Comparison of ENCODE assay signal across 9 mouse cellular contexts in the genomic region with DNA sequence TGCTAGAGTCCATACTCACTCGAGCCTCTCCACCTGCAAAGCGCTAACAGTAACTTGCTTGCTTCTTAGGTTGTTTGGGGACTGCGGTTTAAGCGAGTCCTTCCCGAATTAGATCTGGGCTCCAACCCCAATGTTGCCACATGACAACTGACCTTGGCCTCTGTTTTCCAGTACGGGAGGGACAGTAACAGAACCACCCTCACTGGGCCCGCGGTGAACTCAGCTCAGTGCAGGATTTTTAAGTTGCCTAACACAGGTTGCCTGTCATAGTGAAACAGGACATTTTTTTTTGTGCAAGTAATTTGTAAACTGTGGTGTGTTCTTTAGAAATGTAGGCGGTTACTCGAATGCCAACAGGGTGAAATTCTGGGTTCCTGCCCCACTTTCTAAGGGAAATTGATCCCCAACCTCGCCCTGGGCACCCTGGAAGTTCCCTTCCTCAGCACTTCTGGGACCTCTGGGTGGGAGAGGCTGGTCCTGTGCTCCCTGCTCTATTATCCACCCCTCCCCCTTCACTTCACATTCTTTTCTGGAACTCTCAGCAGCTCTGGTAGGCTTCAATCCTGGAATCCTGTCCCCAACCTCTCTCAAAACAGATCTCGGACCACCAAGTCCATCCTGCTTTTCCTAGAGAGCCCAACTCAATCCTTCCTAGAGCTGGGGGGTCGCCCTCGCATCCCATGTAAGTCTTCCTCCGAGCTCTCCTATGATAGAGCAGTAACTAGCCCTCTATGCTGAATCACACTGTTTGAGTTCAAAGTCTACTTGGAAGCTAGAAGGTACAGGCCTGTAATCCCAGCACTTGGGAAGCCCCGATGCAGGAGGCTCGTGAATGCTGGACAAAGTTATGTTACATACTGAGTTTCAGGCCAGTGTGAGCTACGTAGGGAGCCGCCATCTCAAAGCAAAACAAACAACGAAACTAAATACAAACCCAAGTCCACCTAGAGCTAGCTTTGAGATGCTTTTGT. TPM values are rescaled to one million over a fixed set of nuclear protein-coding genes. Genes with fewer than 3 reads are reported as not detected.
DNase-seq lines count a peak whose midpoint lies in the region; ATAC-seq and TF ChIP-seq lines count a peak whose summit lies in the region.
"Had no signal": no experiment of that assay in that cellular context is flagged by ENCODE, and none has a peak within 500 bp of the region (broad histone marks: within the 10 kb centered on the region; RNA-seq: fewer than 3 reads in every experiment).

No protein-coding gene starts in this region.

- peaks cover 31% of the 10 kb centered on the region for H3K27me3 ChIP-seq in embryonic facial prominence, embryonic 10.5 days (replicated peaks; ENCODE audit: low read depth, poor library complexity, severe bottlenecking)
- H3K27me3 ChIP-seq in liver, embryonic 15.5 days = no peaks in the 10 kb centered on the region
- no peaks in the 10 kb centered on the region for H3K27me3 ChIP-seq in cerebellum, adult 2 months (ENCODE audit: control insufficient read depth, insufficient read depth, low read length)
- H3K27me3 ChIP-seq: Patski had no signal

- peak overlapping the region; percentile 50 for H3K9ac ChIP-seq in liver, embryonic 15.5 days

- intact Hi-C loops in heart, postnatal 25 days (cut with DNase I) = no loop called here

- H3K36me3 ChIP-seq in embryonic facial prominence, embryonic 10.5 days (replicated peaks) = no peaks in the 10 kb centered on the region
- no peaks in the 10 kb centered on the region for H3K36me3 ChIP-seq in liver, embryonic 15.5 days (replicated peaks)

- 0 out of 2 replicates have a peak overlapping the region, but pooled peaks have one; percentile 60 for H3K27ac ChIP-seq in layer of hippocampus, adult 2 months
- H3K27ac ChIP-seq in embryonic facial prominence, embryonic 10.5 days (replicated peaks) = peak overlapping the region; percentile 83
- peak overlapping the region; percentile 100 for H3K27ac ChIP-seq in liver, embryonic 15.5 days (replicated peaks)
- no peak overlapping the region for H3K27ac ChIP-seq in cerebellum, adult 2 months (ENCODE audit: insufficient read depth, low read length)

- ATAC-seq in liver, embryonic 15.5 days (ENCODE audit: insufficient read depth) = peak; percentile 2

- no peaks in the 10 kb centered on the region for H3K9me3 ChIP-seq in embryonic facial prominence, embryonic 10.5 days
- H3K9me3 ChIP-seq in liver, embryonic 15.5 days (replicated peaks) = no peaks in the 10 kb centered on the region

- TF ChIP-seq POLR2A in cerebellum, adult 2 months (IDR thresholded peaks at IDR 0.05; ENCODE audit: borderline replicate concordance, insufficient read depth, low read length) = no peak

- no peak for DNase-seq in layer of hippocampus, adult 2 months (ENCODE audit: low spot score in 2 of 2)
- no peak for DNase-seq in layer of hippocampus, adult 9-10 months (ENCODE audit: low spot score)
- DNase-seq in embryonic facial prominence, embryonic 10.5 days (ENCODE audit: low spot score) = no peak
- DNase-seq in heart, postnatal 25 days (ENCODE audit: low spot score) = peak; percentile 33
- DNase-seq in yolk sac, embryonic 10.5 days (ENCODE audit: low spot score) = peak; percentile 79
- DNase-seq in cerebellum, adult 2 months = no peak
- no peak for DNase-seq in right cerebral cortex, postnatal 10 days (ENCODE audit: low spot score in 2 of 2)

- peak overlapping the region; percentile 92 for H3K4me2 ChIP-seq in liver, embryonic 15.5 days

- no peak overlapping the region for H3K4me3 ChIP-seq in layer of hippocampus, adult 2 months
- peak overlapping the region; percentile 60; the same call in 1 of the 2 replicates for H3K4me3 ChIP-seq in embryonic facial prominence, embryonic 10.5 days
- H3K4me3 ChIP-seq in liver, embryonic 15.5 days (replicated peaks) = peak overlapping the region; percentile 61
- no peak overlapping the region for H3K4me3 ChIP-seq in cerebellum, adult 2 months (replicated peaks; ENCODE audit: insufficient read depth, low read depth, low read length)

- no peak for TF ChIP-seq CTCF in layer of hippocampus, adult 2 months (conservative IDR thresholded peaks at IDR 0.05)
- TF ChIP-seq CTCF in cerebellum, adult 2 months (IDR thresholded peaks at IDR 0.05; ENCODE audit: borderline replicate concordance, insufficient read depth, low read depth, low read length) = no peak

- WGBS in embryonic facial prominence, embryonic 10.5 days = 70% methylated on average over 20 of the region's 20 CpGs
- 48% methylated on average over 20 of the region's 20 CpGs for WGBS in liver, embryonic 15.5 days (ENCODE audit: insufficient replicate concordance)
- WGBS in cerebellum, adult 2 months = 87% methylated on average over 20 of the region's 20 CpGs

- H3K4me1 ChIP-seq in embryonic facial prominence, embryonic 10.5 days = peaks cover 66% of the 10 kb centered on the region
- peaks cover 92% of the 10 kb centered on the region for H3K4me1 ChIP-seq in liver, embryonic 15.5 days (replicated peaks)
- H3K4me1 ChIP-seq in cerebellum, adult 2 months (ENCODE audit: control insufficient read depth, insufficient read depth, low read length) = peaks cover 8% of the 10 kb centered on the region

RNA-seq across cellular contexts. Expression of gene Wdr26, which starts 46.1 kb away (rescaled TPM):
- 100 to 1,000 TPM; 104 to 117 TPM for total RNA-seq in layer of hippocampus, adult 2 months (2021)
- 30.3 and 30.9 TPM in 2 replicates for polyA plus RNA-seq in embryonic facial prominence, embryonic 10.5 days (2016; fragmentation: Nextera tagmentation; extraction: Ambion mirVana)
- total RNA-seq in heart, postnatal 25 days (2021) = 100 to 1,000 TPM in 1 of 2 experiments, 10 to 100 TPM in 1; 96.0 to 103 TPM
- polyA plus RNA-seq in liver, embryonic 15.5 days (2015; fragmentation: Nextera tagmentation; extraction: Ambion mirVana) = 40.8 and 45.0 TPM in 2 replicates
- 47.0 and 47.8 TPM in 2 replicates for polyA plus RNA-seq in cerebellum, adult 2 months (2012; rRNA removed)

Comparison
In these comparisons a context has a peak if more than half of its experiments do, and no peak if none do; other contexts are left out.
1. DNase-seq: peak in heart, postnatal 25 days (single experiment) and yolk sac, embryonic 10.5 days (single experiment); none in layer of hippocampus, adult 2 months (0 of 2), layer of hippocampus, adult 9-10 months (single experiment), embryonic facial prominence, embryonic 10.5 days (single experiment), cerebellum, adult 2 months (0 of 2) and right cerebral cortex, postnatal 10 days (0 of 2).
2. H3K4me3 ChIP-seq: peak in embryonic facial prominence, embryonic 10.5 days (single experiment) and liver, embryonic 15.5 days (single experiment); none in layer of hippocampus, adult 2 months (single experiment) and cerebellum, adult 2 months (single experiment).